Mouse (Mus musculus) adrenal gland, adult (tissue): ENCODE measurements around the gene Fam189a2.

Experiments
- DNase-seq, 2 experiments: peaks; one replicate each; pipeline ENCODE4 v3.0.0; 2022 to 2023; ENCODE audit warnings: low spot score in 1 of 2; ENCODE audit not compliant: inconsistent age in 2 of 2

The Fam189a2 gene

DNA sequence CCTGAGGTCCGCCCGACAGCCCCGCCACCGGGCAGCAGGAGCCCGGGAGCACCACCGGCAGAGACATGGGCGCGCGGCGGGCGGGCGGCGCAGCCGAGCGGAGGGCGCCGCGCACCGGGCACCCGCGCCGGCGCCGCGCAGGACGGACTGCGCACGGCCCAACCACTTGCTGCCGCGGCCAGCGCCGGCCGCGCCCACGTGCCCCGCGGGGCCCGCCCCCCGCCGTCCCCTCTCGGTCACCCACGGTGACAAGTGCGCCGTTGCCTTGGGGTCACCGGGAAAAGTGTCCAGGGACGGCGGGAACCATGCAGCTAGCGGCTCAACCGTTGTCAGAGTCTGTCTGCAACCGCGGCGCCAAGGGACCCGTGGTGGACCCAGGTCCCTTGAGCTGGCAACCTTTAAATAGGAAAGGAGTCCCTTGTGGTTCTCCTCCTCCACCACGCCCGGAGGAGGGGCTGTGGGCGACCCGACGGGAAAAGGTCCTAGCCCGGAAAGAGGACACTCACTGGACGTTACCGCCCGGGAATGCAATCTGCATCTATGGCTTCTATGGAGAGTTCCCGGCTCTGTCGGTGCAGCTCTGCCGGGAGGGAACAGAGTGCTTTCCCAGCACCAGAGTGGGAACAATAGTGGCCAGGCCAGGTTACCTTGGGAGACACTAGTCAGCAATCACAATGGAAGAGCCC lies at the start of gene Fam189a2:
Fam189a2 (minus strand) TSS at position 149 of the 686 bp plus-strand sequence.
- DNase-seq, result peak; percentile 60 to 83

DNA sequence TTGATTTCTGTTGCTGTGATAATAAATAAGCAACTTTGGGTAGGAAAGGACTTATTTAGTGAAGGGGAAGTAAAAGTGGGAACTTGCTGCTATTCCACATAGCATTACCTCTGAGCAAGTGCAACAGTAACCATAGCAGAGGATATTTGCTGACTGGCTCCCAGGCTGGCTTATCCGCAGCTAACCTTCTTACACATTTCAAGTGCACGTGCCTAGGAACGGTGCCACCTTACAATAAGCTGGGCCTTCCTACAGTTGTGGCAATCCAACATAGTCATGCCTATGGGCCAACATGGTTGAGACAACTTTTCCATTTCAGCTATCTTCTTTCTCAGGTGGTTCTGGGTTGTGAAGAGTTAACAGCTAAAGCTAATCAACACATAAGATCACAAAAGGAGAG lies 46.8 kb upstream of the Fam189a2 start:
- no peak for DNase-seq

DNA sequence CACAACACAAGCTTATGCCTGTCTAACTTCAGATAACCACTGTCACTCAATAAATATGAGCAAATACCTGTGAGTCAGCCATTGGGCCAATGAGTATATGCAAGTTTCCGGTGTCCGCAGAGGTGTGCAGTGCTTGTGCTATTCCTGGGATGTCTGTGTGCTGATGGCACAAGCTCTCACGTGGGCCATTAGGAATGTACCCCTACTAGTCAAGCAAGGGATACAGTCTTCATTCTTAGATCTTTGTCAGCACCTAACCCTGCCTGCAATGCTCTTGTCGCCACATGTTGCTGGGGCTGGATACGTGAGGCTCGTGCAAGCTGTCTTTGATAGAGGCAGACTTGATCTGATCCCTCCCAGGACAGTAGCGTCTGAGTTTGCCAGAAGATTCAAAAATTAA lies 45.7 kb upstream of the Fam189a2 start:
- DNase-seq, result no peak

DNA sequence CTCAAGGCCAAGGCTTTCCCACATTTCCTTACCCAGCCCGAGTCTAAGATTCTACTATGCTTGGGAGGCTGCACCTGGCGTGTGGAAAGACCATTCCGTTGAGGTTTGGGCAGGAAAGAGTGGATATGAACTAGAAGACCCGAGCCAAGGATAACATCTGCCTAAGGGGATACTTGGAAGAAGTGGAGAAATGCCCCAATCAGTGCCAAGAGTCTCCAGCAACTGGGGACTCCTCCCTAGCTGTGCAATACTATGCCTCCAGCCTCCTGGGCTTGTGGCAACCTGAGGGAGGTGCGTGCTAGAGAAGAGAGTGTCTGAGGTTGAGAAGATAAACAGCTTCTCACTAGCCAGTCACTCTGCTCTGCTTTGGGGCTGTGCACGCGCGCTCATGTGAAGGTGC lies 45.1 kb upstream of the Fam189a2 start:
- DNase-seq, result no peak

- no peak for DNase-seq
Observed at GRCm38 (mm10) chr19:24073155-24073554, 42.3 kb upstream of the Fam189a2 start.

DNA sequence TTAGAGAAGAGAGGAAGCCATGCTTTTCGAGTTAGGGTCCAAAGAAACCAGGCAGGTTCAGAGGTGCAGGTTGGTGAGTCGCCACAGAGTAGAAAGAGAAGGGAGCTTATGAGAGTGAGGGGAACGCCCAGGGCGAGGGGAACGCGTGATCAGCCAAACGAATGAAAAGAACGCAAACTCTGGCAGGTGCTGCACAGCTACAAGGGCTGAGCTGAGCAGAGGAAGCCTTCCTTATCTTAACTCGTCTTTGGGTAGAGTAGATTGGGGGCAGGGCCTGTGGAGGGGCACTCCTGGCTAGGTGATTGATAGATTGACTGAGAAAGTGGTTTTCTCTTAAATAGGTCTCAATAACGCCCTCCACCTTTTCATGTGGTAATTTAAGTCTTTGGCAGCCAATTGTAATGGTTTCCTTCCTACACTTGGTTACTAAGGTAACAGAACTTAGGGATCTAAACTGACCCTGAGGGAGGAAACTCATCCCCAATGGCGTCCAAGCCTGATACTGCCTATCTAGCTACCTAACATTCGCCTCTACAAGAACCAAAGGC lies 33.6 kb upstream of the Fam189a2 start:
- DNase-seq, result no peak

GRCm38 (mm10) chr19:24063585-24063984 lies 32.8 kb upstream of the Fam189a2 start:
- no peak for DNase-seq

DNA sequence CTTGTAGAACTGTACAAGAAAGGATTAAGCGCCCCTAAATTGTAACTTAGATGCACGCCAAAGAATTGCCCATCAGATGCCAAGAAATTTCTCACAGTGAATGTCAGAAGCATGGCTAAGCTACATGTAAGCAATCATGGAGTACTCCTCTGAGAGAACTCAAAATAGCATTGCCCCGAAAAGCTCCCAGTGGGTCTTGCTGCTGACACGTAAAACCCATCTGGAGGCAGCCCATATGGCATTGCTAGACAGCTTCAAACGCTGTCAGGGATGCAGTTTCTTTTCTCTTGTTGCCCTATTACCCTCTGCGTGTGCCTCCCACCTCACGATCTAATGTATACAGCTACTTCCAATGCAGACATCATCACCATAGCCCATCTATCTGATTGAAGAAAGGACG lies 28.0 kb upstream of the Fam189a2 start:
- DNase-seq, result no peak

- no peak for DNase-seq
Observed at GRCm38 (mm10) chr19:24058021-24058420, 27.2 kb upstream of the Fam189a2 start.

DNA sequence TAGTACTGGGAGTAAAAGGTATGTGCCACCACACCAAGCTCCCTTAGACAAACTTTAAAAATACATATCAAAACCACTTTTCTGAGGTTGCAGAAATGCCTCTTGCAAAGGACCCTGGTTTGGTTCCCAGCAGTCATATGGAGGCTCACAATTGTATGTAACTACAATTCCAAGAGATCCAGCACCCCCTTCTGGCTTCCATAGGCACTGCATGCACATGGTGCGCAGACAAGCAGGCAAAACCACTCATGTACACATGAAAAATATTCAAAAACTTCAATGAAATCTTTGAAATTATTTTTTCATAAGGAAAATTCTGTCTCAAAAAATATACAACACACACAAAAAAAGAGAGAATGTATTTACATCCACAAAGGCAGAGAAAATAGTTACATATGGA lies 26.1 kb upstream of the Fam189a2 start:
- no peak for DNase-seq

- peak in 1 of 2 experiments; percentile 78 for DNase-seq
Observed at GRCm38 (mm10) chr19:24054904-24055303, 24.1 kb upstream of the Fam189a2 start.

DNA sequence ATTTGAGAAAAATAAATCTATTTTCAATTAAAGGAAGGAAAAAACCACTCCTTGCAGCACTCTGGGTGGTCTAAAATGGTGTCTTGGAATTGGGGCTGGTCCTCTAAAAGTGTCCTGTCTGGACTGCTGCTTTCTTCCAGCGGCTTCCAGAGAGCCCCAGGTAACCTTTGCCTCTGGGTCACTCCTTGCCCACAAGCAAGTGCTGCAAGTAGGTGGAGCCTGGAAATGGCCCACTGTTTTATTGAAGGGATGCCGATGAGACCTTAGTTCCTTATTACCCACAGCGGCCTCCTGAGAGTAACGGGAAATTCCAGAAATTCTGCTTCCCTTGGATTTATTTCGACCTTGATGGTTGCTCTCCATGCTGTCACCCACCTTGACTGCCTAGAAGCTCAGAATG lies 23.4 kb upstream of the Fam189a2 start:
- DNase-seq, result peak in 1 of 2 experiments; percentile 33

GRCm38 (mm10) chr19:24050514-24050913 lies 19.7 kb upstream of the Fam189a2 start:
- DNase-seq, result no peak

GRCm38 (mm10) chr19:24049329-24049728 lies 18.5 kb upstream of the Fam189a2 start:
- DNase-seq, result no peak

- no peak for DNase-seq
Observed at GRCm38 (mm10) chr19:24046395-24046993, 15.7 kb upstream of the Fam189a2 start.

- DNase-seq, result no peak
Observed at GRCm38 (mm10) chr19:24042387-24042786, 11.6 kb upstream of the Fam189a2 start.

GRCm38 (mm10) chr19:24039061-24039853 lies 8.4 kb upstream of the Fam189a2 start:
- DNase-seq, result peak in 1 of 2 experiments; percentile 40

- no peak for DNase-seq
Observed at GRCm38 (mm10) chr19:24034367-24034766, 3.5 kb upstream of the Fam189a2 start.

DNA sequence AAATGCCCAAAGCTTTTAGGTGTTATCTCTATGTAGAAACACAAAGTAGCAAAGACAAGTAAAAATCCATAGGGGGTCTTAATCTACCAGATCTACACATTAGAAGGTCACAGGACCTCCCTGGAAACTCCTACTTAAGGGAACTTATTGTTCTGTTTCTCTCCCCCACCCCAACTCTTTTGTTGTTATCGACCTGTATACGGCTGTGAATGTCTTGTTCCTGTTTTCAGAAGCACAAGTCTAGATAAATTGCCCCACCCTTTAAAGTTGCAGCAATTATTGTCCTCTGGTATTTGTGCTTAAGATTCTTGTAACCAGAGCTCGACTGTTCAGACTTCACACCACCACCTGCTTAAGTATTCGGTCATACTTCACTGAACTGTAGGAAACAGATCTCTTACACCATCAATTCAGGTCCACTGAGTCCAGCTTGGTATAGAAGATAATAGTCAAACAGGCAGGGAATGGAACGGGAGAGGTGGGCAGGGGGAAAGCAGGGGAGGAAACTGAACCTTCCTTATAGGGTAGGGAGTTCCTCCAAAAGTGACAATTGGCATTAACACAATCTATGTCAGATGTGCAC lies 1.9 kb upstream of the Fam189a2 start:
- DNase-seq, result no peak

DNA sequence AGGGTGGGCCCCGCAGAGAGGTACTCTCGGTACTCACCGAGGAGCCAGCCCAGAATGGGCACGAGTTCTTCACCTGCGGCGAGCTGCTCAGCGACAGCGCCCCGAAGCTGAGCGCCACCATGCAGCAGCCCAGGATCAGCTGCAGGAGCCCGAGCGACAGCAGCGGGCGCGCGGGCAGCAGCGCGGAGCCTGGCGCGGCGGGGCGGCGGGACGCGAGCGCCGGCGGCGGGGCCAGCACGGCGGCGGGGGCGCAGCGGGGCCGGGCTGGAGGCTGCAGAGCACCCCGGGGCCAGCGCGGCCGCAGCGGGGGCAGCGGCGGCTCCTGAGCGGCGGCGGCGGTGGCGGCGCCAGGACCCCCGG lies 328 bp downstream of the Fam189a2 start:
- DNase-seq, result peak; percentile 41 to 76
